Mouse (Mus musculus): Measurements from ENCODE around the gene Dclk3.

- TF ChIP-seq POLR2A (IDR thresholded peaks at IDR 0.05; ENCODE audit: extremely low read depth, insufficient read depth, low read length) = no peak
- TF ChIP-seq CTCF (IDR thresholded peaks at IDR 0.05; ENCODE audit: extremely low read depth, insufficient read depth, low read length) = no peak
Measured at GRCm38 (mm10) chr9:111391926-111392442, 46.9 kb upstream of the Dclk3 start.
